In genomic region chr2:109618341-109619058, GRCm38 (mm10) we compare ENCODE assay signal across 25 mouse cellular contexts. TPM values are rescaled to one million over a fixed set of nuclear protein-coding genes. Genes with fewer than 3 reads are reported as not detected.
DNase-seq lines count a peak whose midpoint lies in the region; ATAC-seq and TF ChIP-seq lines count a peak whose summit lies in the region.
"Had no signal": no experiment of that assay in that cellular context is flagged by ENCODE, and none has a peak within 500 bp of the region (broad histone marks: within the 10 kb centered on the region; RNA-seq: fewer than 3 reads in every experiment).

No protein-coding gene starts in this region.

- H3K27me3 ChIP-seq in kidney, embryonic 16.5 days (ENCODE audit: insufficient read depth, low read length), result peaks cover 14% of the 10 kb centered on the region
- H3K27me3 ChIP-seq: embryonic facial prominence, embryonic 12.5 days; heart, embryonic 15.5 days; liver, embryonic 15.5 days had no signal

- H3K4me2 ChIP-seq in kidney, embryonic 16.5 days (replicated peaks; ENCODE audit: low read depth, low read length), result no peak overlapping the region
- H3K4me2 ChIP-seq: embryonic facial prominence, embryonic 12.5 days; heart, embryonic 15.5 days; liver, embryonic 15.5 days; neural tube, embryonic 13.5 days had no signal

- no peak for TF ChIP-seq CTCF in left cerebral cortex, adult 2 months (IDR thresholded peaks at IDR 0.05)

- peak; percentile 70; the same call in 1 of the 2 replicates for ATAC-seq in kidney, embryonic 16.5 days (ENCODE audit: low FRiP score, low TSS enrichment)
- ATAC-seq: forebrain, embryonic 14.5 days; hindbrain, embryonic 16.5 days; intestine, embryonic 16.5 days had no signal

- H3K4me1 ChIP-seq in kidney, embryonic 16.5 days (ENCODE audit: insufficient read depth, low read length), result no peaks in the 10 kb centered on the region
- H3K4me1 ChIP-seq: embryonic facial prominence, embryonic 12.5 days; heart, embryonic 15.5 days; liver, embryonic 15.5 days had no signal

- WGBS in kidney, embryonic 16.5 days, result 54% methylated on average over 9 of the region's 9 CpGs

- H3K27ac ChIP-seq in kidney, embryonic 16.5 days (ENCODE audit: low read length), result no peak overlapping the region
- peak overlapping the region; percentile 48; the same call in 1 of the 2 replicates for H3K27ac ChIP-seq in left cerebral cortex, adult 2 months
- H3K27ac ChIP-seq: embryonic facial prominence, embryonic 12.5 days; gastrocnemius, adult 2 months; heart, embryonic 15.5 days; liver, embryonic 15.5 days; macrophage; neural tube, embryonic 13.5 days had no signal

- intact Hi-C loops in left cerebral cortex, adult 2 months (cut with DNase I), result loop anchor here (1.0 to 10.0 kb wide), 6 partner anchors 60 to 1334 kb away; no protein-coding TSS in a partner anchor

- H3K9me3 ChIP-seq in kidney, embryonic 16.5 days (ENCODE audit: low read length), result no peaks in the 10 kb centered on the region
- H3K9me3 ChIP-seq: embryonic facial prominence, embryonic 12.5 days; heart, embryonic 15.5 days; liver, embryonic 15.5 days; neural tube, embryonic 13.5 days had no signal

- no peak overlapping the region for H3K4me3 ChIP-seq in kidney, embryonic 16.5 days (ENCODE audit: low read length)
- no peak overlapping the region for H3K4me3 ChIP-seq in left cerebral cortex, adult 2 months
- H3K4me3 ChIP-seq: embryonic facial prominence, embryonic 12.5 days; erythroblast, embryonic 14.5 days; gastrocnemius, adult 2 months; heart, embryonic 15.5 days; liver, embryonic 15.5 days; neural tube, embryonic 13.5 days had no signal

- no peaks in the 10 kb centered on the region for H3K36me3 ChIP-seq in kidney, embryonic 16.5 days (ENCODE audit: insufficient read depth, low read length)
- H3K36me3 ChIP-seq: embryonic facial prominence, embryonic 12.5 days; heart, embryonic 15.5 days; liver, embryonic 15.5 days; neural tube, embryonic 13.5 days had no signal

- no peak overlapping the region for H3K9ac ChIP-seq in kidney, embryonic 16.5 days (replicated peaks; ENCODE audit: low read length)
- H3K9ac ChIP-seq: embryonic facial prominence, embryonic 12.5 days; heart, embryonic 15.5 days; liver, embryonic 15.5 days; neural tube, embryonic 13.5 days had no signal

- DNase-seq in kidney, adult 11 months, result no peak
- DNase-seq in retina, embryonic 14.5 days (ENCODE audit: low spot score), result peak; percentile 10
- DNase-seq in retina, postnatal 1 day, result no peak
- peak in 1 of 2 experiments; percentile 18 for DNase-seq in left cerebral cortex, adult 2 months (ENCODE audit: extremely low spot score in 1 of 2, low spot score in 2 of 2)
- peak; percentile 21 for DNase-seq in right cerebral cortex, postnatal 25 days
- DNase-seq in heart, adult 18-20 months, result no peak
- no peak for DNase-seq in gastrocnemius, postnatal 25 days
- DNase-seq: cerebellum, adult 9-10 months; gastrocnemius, adult 2 months; kidney, postnatal 4 days; midbrain, embryonic 14.5 days; thymus, adult 18-20 months; thymus, postnatal 4 days had no signal

RNA-seq across cellular contexts. Expression of gene Bdnf, which starts 56.0 kb away (rescaled TPM):
- 0.69 and 1.2 TPM in 2 replicates for polyA plus RNA-seq in kidney, embryonic 16.5 days (2015; fragmentation: Nextera tagmentation; extraction: Ambion mirVana)
- 10 to 100 TPM; 35.5 to 39.3 TPM for total RNA-seq in left cerebral cortex, adult 2 months (2021)
- total RNA-seq in heart, adult 18-20 months (2021), result 1 to 10 TPM; 3.2 to 4.1 TPM
- total RNA-seq in gastrocnemius, postnatal 25 days (2021), result under 1 TPM; 0.64 to 0.86 TPM
- total RNA-seq: granulocyte monocyte progenitor cell, adult 5-6 weeks; hematopoietic stem cell, adult 5-6 weeks had no signal
- polyA plus RNA-seq: erythroblast, embryonic 14.5 days; macrophage had no signal

Comparison
In these comparisons a context has a peak if more than half of its experiments do, and no peak if none do; other contexts are left out.
1. DNase-seq: peak in retina, embryonic 14.5 days (single experiment) and right cerebral cortex, postnatal 25 days (single experiment); none in kidney, adult 11 months (single experiment), retina, postnatal 1 day (single experiment), heart, adult 18-20 months (0 of 2) and gastrocnemius, postnatal 25 days (single experiment).
2. RNA of gene Bdnf, which starts 56.0 kb away (total RNA-seq): 35.5 to 39.3 TPM in left cerebral cortex, adult 2 months; 3.2 to 4.1 TPM in heart, adult 18-20 months and 0.64 to 0.86 TPM in gastrocnemius, postnatal 25 days; every median in the first group is over 4 times any median in the second.